ENCODE assay signal across 26 mouse cellular contexts in genomic region chr1:40033315-40033714, GRCm38 (mm10). TPM values are rescaled to one million over a fixed set of nuclear protein-coding genes. Genes with fewer than 3 reads are reported as not detected.
A peak's percentile ranks its signal among the peaks of the same experiment; 100 is the strongest.
DNase-seq lines count a peak whose midpoint lies in the region; ATAC-seq and TF ChIP-seq lines count a peak whose summit lies in the region.
"Had no signal": no experiment of that assay in that cellular context is flagged by ENCODE, and none has a peak within 500 bp of the region (broad histone marks: within the 10 kb centered on the region; RNA-seq: fewer than 3 reads in every experiment).

No protein-coding gene starts in this region.

- H3K27ac ChIP-seq in cortical plate, adult 2 months (ENCODE audit: insufficient read depth, low read length), result 0 out of 2 replicates have a peak overlapping the region, but pooled peaks have one; percentile 48
- H3K27ac ChIP-seq in kidney, embryonic 14.5 days (ENCODE audit: low read depth, low read length), result no peak overlapping the region
- H3K27ac ChIP-seq: embryonic facial prominence, embryonic 10.5 days; embryonic facial prominence, embryonic 15.5 days; kidney, embryonic 15.5 days; left cerebral cortex, adult 2 months; limb, embryonic 12.5 days; liver, embryonic 15.5 days; neural tube, embryonic 13.5 days; stomach, embryonic 15.5 days had no signal

- no peaks in the 10 kb centered on the region for H3K36me3 ChIP-seq in kidney, embryonic 14.5 days (ENCODE audit: control insufficient read depth, insufficient read depth, low read length)
- H3K36me3 ChIP-seq: kidney, embryonic 15.5 days; liver, embryonic 15.5 days; stomach, embryonic 15.5 days had no signal

- TF ChIP-seq POLR2A in cortical plate, adult 2 months (IDR thresholded peaks at IDR 0.05; ENCODE audit: extremely low read depth, insufficient read depth, low read length), result no peak

- H3K27me3 ChIP-seq in kidney, embryonic 14.5 days (ENCODE audit: control insufficient read depth, insufficient read depth, low read length), result no peaks in the 10 kb centered on the region
- H3K27me3 ChIP-seq: embryonic facial prominence, embryonic 15.5 days; kidney, embryonic 15.5 days; limb, embryonic 12.5 days; liver, embryonic 15.5 days; neural tube, embryonic 13.5 days; stomach, embryonic 15.5 days had no signal

- H3K4me1 ChIP-seq in cortical plate, adult 2 months (ENCODE audit: control insufficient read depth, insufficient read depth, low read length), result no peaks in the 10 kb centered on the region
- no peaks in the 10 kb centered on the region for H3K4me1 ChIP-seq in kidney, embryonic 14.5 days (ENCODE audit: control insufficient read depth, insufficient read depth, low read length)
- H3K4me1 ChIP-seq: kidney, embryonic 15.5 days; limb, embryonic 12.5 days; liver, embryonic 15.5 days; neural tube, embryonic 13.5 days; stomach, embryonic 15.5 days had no signal

- WGBS in kidney, embryonic 14.5 days, result 66% methylated on average over 4 of the region's 4 CpGs

- H3K9me3 ChIP-seq in kidney, embryonic 14.5 days (ENCODE audit: control insufficient read depth, low read length), result no peaks in the 10 kb centered on the region
- H3K9me3 ChIP-seq: embryonic facial prominence, embryonic 10.5 days; embryonic facial prominence, embryonic 15.5 days; kidney, embryonic 15.5 days; limb, embryonic 12.5 days; liver, embryonic 15.5 days; neural tube, embryonic 13.5 days; stomach, embryonic 15.5 days had no signal

- no peak overlapping the region for H3K9ac ChIP-seq in kidney, embryonic 14.5 days (ENCODE audit: low read depth, low read length)
- H3K9ac ChIP-seq: embryonic facial prominence, embryonic 15.5 days; kidney, embryonic 15.5 days; limb, embryonic 12.5 days; liver, embryonic 15.5 days; lung, embryonic 14.5 days; neural tube, embryonic 13.5 days; stomach, embryonic 15.5 days had no signal

- H3K4me3 ChIP-seq in cortical plate, adult 2 months (ENCODE audit: insufficient read depth, low read length), result no peak overlapping the region
- H3K4me3 ChIP-seq in kidney, embryonic 14.5 days (ENCODE audit: low read length), result no peak overlapping the region
- H3K4me3 ChIP-seq: embryonic facial prominence, embryonic 10.5 days; embryonic facial prominence, embryonic 15.5 days; kidney, embryonic 15.5 days; left cerebral cortex, adult 2 months; limb, embryonic 12.5 days; liver, embryonic 15.5 days; neural tube, embryonic 13.5 days; stomach, embryonic 15.5 days had no signal

- peak; percentile 71 for ATAC-seq in inflammation-experienced regulatory T-cells, adult 6 months
- ATAC-seq in kidney, embryonic 14.5 days (ENCODE audit: low FRiP score, low TSS enrichment), result no peak
- ATAC-seq in frontal cortex, adult (ENCODE audit: low TSS enrichment), result no peak
- ATAC-seq: forebrain, embryonic 16.5 days; hindbrain, embryonic 16.5 days; midbrain, embryonic 16.5 days had no signal

- peak; percentile 10 for DNase-seq in A20 (ENCODE audit: low read depth, low spot score)
- DNase-seq in CD4-positive helper T cell, adult 2 months (ENCODE audit: low read depth, low spot score), result peak; percentile 57
- DNase-seq: adrenal gland, adult 2 months; adrenal gland, postnatal 36 days; gastrocnemius, postnatal 14 days; kidney, adult 11 months; kidney, postnatal 25 days; lung, embryonic 14.5 days; lung, postnatal 14 days had no signal

- no peak overlapping the region for H3K4me2 ChIP-seq in kidney, embryonic 14.5 days (replicated peaks; ENCODE audit: low read depth, low read length)
- H3K4me2 ChIP-seq: embryonic facial prominence, embryonic 15.5 days; kidney, embryonic 15.5 days; limb, embryonic 12.5 days; liver, embryonic 15.5 days; lung, embryonic 14.5 days; midbrain, embryonic 11.5 days; neural tube, embryonic 13.5 days; stomach, embryonic 15.5 days had no signal

- TF ChIP-seq CTCF in cortical plate, adult 2 months (IDR thresholded peaks at IDR 0.05; ENCODE audit: extremely low read depth, insufficient read depth, low read length), result no peak

RNA-seq across cellular contexts. Expression of gene Il1r2, which starts 40.6 kb away (rescaled TPM):
- polyA plus RNA-seq in cortical plate, adult 2 months (2012; rRNA removed), result 0.26 and 0.38 TPM in 2 replicates
- 100 to 1,000 TPM; 110 to 229 (median 126) TPM for polyA plus RNA-seq in inflammation-experienced regulatory T-cells, adult 6 months (2017; shearing (Covaris generic))
- 0.19 TPM in 1 of 2 replicates, not detected in the other for polyA plus RNA-seq in kidney, embryonic 14.5 days (2014; fragmentation: Nextera tagmentation; extraction: Ambion mirVana)
- polyA plus RNA-seq: adrenal gland, adult 2 months; hindbrain, embryonic 11.5 days had no signal

Comparison
In these comparisons a context has a peak if more than half of its experiments do, and no peak if none do; other contexts are left out.
1. RNA of gene Il1r2, which starts 40.6 kb away (polyA plus RNA-seq): 110 to 229 TPM in inflammation-experienced regulatory T-cells, adult 6 months; 0.26 to 0.38 TPM in cortical plate, adult 2 months and 0.19 TPM in kidney, embryonic 14.5 days; every median in the first group is over 10 times any median in the second.